Mouse (Mus musculus) lung, postnatal 0 days (tissue): ENCODE measurements around the gene Mypn.

Experiments used
- CTCF ChIP-seq: IDR thresholded peaks from 2 replicates; pipeline ENCODE4 v1.5.1; 2016; ENCODE audit warnings: antibody characterized with exemption, mild to moderate bottlenecking
- EP300 ChIP-seq: IDR thresholded peaks from 2 replicates; pipeline ENCODE4 v1.6.1; 2016; ENCODE audit warnings: antibody characterized with exemption, mild to moderate bottlenecking, control low read depth

GRCm38 (mm10) chr10:63086304-63086703, 117.4 kb downstream of the Mypn start:
- TF ChIP-seq CTCF, result no peak
- no peak for TF ChIP-seq EP300
